Mouse (Mus musculus) liver, embryonic 11.5 days (tissue): ENCODE results near the gene Hoxb13. TPM values are rescaled to one million over a fixed set of nuclear protein-coding genes. Genes with fewer than 3 reads are reported as not detected.

Source experiments
- ATAC-seq: fragments of 200-750 bp; cut with Nextera tagmentation; replicated peaks from 2 replicates; pipeline ENCODE4 v1.8.0; 2017; ENCODE audit warnings: moderate number of reproducible peaks, mild to moderate bottlenecking, moderate TSS enrichment, moderate library complexity; ENCODE audit not compliant: low FRiP score
- DNase-seq: peaks from one replicate; pipeline ENCODE4 v3.0.0-alpha.2; 2017; ENCODE audit warnings: low spot score
- H3K27ac ChIP-seq: fragments of 300-500 bp; sonication (generic); 2 replicates; pipeline ENCODE4 v1.5.1; 2014; ENCODE audit warnings: mild to moderate bottlenecking, low read depth, low read length, control low read depth
- H3K27me3 ChIP-seq: fragments of 300-500 bp; sonication (generic); replicated peaks from 2 replicates; pipeline ENCODE4 v1.6.1; 2014; ENCODE audit warnings: low read length, mixed read lengths; ENCODE audit not compliant: control insufficient read depth, insufficient read depth
- H3K36me3 ChIP-seq: fragments of 300-500 bp; sonication (generic); 2 replicates; pipeline ENCODE4 v1.6.1; 2014; ENCODE audit warnings: mild to moderate bottlenecking, low read length, moderate library complexity, mixed read lengths; ENCODE audit not compliant: control insufficient read depth, insufficient read depth
- H3K4me1 ChIP-seq: fragments of 300-500 bp; sonication (generic); replicated peaks from 2 replicates; pipeline ENCODE4 v1.6.1; 2014; ENCODE audit warnings: low read length, mixed read lengths; ENCODE audit not compliant: control insufficient read depth, insufficient read depth
- H3K4me2 ChIP-seq: fragments of 300-500 bp; sonication (generic); 2 replicates; pipeline ENCODE4 v1.6.1; 2014; ENCODE audit warnings: mild to moderate bottlenecking, control low read depth, moderate library complexity
- H3K4me3 ChIP-seq: fragments of 300-500 bp; sonication (generic); 2 replicates; pipeline ENCODE4 v1.5.1; 2014; ENCODE audit warnings: low read depth, low read length, control low read depth
- H3K9ac ChIP-seq: fragments of 300-500 bp; sonication (generic); 2 replicates; pipeline ENCODE4 v1.6.1; 2014; ENCODE audit warnings: low read depth, low read length, control low read depth
- H3K9me3 ChIP-seq: fragments of 300-500 bp; sonication (generic); 2 replicates; pipeline ENCODE4 v1.6.1; 2016; ENCODE audit warnings: low read length, inconsistent platforms, mixed read lengths; ENCODE audit not compliant: control insufficient read depth
- WGBS: fragments of 180-500 bp; shearing (Covaris S2); extraction: QIAGEN DNeasy Blood & Tissue Kit; methylation state at CpG from one replicate; pipeline ENCODE4 v1.1.7; 2014; 5-methylcytosine and 5-hydroxymethylcytosine counted together
- polyA plus RNA-seq: library from polyadenylated mRNA; unstranded; fragments of >200 nt; fragmentation: Nextera tagmentation; extraction: Ambion mirVana; gene quantifications from 2 replicates; pipeline ENCODE4 v1.2.1, GENCODE M21; 2014

Gene Hoxb13
- polyA plus RNA-seq, 1 experiment from 2014 or later: not detected

DNA sequence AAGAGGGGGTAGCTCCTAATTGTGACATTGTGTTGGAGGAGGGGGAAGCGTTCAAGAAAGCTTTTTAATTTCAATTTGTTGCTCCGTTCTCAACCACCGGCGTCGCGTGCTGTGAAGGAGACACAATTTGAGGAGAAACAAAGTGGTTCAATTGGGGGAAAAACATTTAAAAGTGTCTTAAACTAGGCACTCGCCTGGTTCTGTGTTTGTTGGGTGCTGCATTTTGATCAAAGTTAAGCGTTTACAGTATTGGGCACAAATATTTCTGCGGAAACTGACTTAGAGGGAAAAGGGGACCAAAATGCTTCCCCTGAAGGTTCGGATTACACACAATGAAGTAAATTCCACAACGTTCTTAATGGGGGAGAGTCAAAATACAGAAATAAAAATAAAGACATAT, 10.2 kb downstream of the Hoxb13 start:
- DNase-seq: no peak

DNA sequence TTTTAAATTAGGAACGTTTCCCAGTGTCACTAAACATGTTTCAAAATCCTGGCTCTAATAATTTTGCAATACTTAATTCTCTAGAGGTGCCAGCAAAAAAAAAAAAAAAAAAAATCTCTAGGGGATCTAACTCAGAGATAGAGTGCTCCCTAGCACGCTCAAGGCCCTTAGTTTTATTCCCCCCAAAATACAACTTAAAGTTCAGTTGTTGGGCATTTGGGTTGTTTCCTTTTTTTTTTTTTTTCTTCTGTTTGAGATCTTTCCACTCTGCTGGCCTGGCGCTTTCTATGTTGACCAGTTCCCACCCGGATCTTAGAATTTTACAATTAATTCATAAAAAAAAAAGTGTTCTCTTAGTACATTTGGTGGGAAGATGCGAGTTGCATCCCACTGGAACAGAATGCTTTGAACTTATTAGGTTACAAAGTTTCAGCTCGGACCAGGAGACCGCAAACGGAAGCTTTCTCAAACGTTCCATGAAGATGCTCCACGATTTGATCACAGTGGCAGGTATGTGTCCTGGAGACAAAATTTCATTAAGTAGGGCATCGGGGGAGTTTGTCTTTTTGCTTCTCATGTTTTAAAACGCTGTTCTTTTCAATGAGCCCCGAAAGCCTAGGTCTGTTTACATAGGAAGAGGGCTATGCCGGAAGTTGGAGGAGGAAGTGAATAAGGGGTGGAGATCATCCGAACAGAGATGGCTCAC, 11.5 kb downstream of the Hoxb13 start:
- Histone ChIP-seq H3K9ac (no peak overlapping the region), H3K27me3 (peaks cover 91% of the 10 kb centered on the region), H3K36me3 (no peaks in the 10 kb centered on the region), H3K4me2 (no peak overlapping the region), H3K4me1 (0 out of 2 replicates have a peak, but pooled peaks cover 3% of the 10 kb centered on the region), H3K27ac (no peak overlapping the region), H3K9me3 (no peaks in the 10 kb centered on the region), H3K4me3 (no peak overlapping the region)
- ATAC-seq: no peak
- WGBS: 3% methylated on average over 15 of the region's 15 CpGs
- no peak for DNase-seq

More for the DNA sequence above, 10.2 kb downstream of the Hoxb13 start:
- Histone ChIP-seq H3K4me1 (0 out of 2 replicates have a peak, but pooled peaks cover 3% of the 10 kb centered on the region), H3K36me3 (no peaks in the 10 kb centered on the region), H3K4me2 (no peak overlapping the region), H3K9ac (no peak overlapping the region), H3K4me3 (no peak overlapping the region), H3K9me3 (no peaks in the 10 kb centered on the region), H3K27me3 (peaks cover 98% of the 10 kb centered on the region), H3K27ac (no peak overlapping the region)
- WGBS: 1% methylated on average over 11 of the region's 11 CpGs
- no peak for ATAC-seq

DNA sequence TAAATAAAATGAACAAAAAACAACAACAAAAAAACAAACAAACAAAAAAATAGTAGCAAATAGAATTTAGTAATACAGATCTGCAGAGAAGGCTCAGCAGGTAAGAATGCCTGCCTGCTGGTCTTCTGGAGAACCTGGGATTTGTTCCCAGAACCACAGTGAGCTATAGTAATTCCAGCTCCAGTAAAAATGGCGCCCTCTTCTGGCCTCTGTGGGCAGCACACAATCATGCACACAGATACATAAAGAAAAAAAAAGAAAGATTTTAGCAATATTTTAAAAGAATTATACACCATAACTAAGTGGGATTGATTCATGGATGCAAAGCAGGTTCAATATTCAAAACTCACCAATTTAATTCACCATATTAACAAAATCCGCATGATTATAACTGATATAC, 29.7 kb downstream of the Hoxb13 start:
- WGBS: 30% methylated on average over 2 of the region's 2 CpGs
- Histone ChIP-seq H3K4me1 (no peaks in the 10 kb centered on the region), H3K9ac (no peak overlapping the region), H3K36me3 (no peaks in the 10 kb centered on the region), H3K27ac (no peak overlapping the region), H3K9me3 (no peaks in the 10 kb centered on the region), H3K27me3 (no peaks in the 10 kb centered on the region; the same call in none of the 2 replicates), H3K4me3 (no peak overlapping the region), H3K4me2 (no peak overlapping the region)
- no peak for DNase-seq
- no peak for ATAC-seq

DNA sequence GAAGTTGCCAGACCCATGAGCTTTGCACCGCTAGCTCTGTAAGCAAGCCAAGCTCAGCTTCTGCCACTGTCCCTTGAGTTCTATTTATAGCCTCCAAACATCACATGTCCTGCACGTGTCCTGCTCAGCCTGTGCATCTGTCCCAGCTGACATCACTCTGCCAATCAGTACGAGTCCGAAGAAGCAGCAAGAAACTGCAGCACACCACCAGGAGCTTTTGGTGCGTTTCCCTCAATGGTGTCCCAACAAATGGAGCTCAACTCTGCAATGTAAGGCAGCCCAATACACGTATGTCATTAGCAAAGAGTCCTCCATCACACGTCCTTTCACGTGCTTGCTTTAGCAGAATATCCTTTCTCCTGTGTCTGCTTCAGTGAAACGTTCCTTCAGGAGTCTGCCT, 33.6 kb downstream of the Hoxb13 start:
- DNase-seq (no peak), ATAC-seq (no peak)
- Histone ChIP-seq H3K4me3 (no peak overlapping the region), H3K27me3 (peaks cover 6% of the 10 kb centered on the region), H3K36me3 (no peaks in the 10 kb centered on the region), H3K27ac (no peak overlapping the region), H3K4me2 (no peak overlapping the region), H3K4me1 (no peaks in the 10 kb centered on the region), H3K9me3 (no peaks in the 10 kb centered on the region), H3K9ac (no peak overlapping the region)
- WGBS: 65% methylated on average over 9 of the region's 9 CpGs

DNA sequence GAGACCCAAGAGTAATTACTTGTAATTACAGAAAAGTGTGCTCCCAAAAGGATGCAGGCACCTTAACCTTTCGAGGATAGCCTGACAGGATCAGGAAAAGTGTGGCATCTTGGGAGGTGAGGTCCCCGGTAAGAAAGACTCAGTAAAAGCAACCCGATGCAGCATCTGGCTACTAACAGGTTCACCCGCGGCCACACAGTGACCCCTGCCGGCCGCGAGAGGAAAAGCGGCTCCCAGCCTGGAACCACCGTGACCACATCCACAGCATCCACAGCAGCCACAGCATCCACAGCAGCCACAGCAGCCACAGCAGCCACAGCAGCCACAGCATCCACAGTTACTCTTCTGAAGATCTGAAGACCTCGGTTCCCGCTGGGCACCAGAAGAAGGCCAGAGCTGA, 40.8 kb downstream of the Hoxb13 start:
- Histone ChIP-seq H3K9me3 (no peaks in the 10 kb centered on the region), H3K4me2 (no peak overlapping the region), H3K9ac (no peak overlapping the region), H3K27ac (no peak overlapping the region), H3K36me3 (no peaks in the 10 kb centered on the region), H3K4me1 (no peaks in the 10 kb centered on the region), H3K4me3 (no peak overlapping the region), H3K27me3 (peaks cover 34% of the 10 kb centered on the region)
- 2% methylated on average over 12 of the region's 12 CpGs for WGBS
- ATAC-seq (no peak), DNase-seq (peak; percentile 58)

DNA sequence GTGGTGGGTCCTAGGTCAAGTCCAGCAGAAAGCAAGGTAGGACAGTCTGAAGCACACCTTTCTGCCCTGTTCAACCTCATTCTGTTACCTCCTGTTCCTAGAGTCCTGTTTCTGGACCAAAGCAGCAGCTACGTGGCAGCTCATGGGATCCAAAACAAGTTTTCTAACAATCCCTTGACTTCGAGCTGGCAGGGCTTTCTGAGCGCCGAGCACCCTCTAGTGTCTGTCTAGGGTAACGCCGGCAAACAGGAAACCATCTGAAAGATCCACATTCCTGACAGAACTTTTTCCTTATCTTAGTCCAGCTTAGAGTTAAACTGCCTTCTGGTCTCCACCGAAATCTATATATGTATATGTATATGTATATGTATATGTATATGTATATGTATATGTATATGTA, 46.1 kb downstream of the Hoxb13 start:
- ATAC-seq (no peak), DNase-seq (no peak)
- no peaks in the 10 kb centered on the region for H3K4me1 ChIP-seq
- 2% methylated on average over 7 of the region's 7 CpGs for WGBS
- H3K4me3 ChIP-seq: no peak overlapping the region
- no peak overlapping the region for H3K27ac ChIP-seq
- no peak overlapping the region for H3K4me2 ChIP-seq
- no peaks in the 10 kb centered on the region for H3K36me3 ChIP-seq
- peaks cover 32% of the 10 kb centered on the region for H3K27me3 ChIP-seq
- H3K9ac ChIP-seq: no peak overlapping the region
- no peaks in the 10 kb centered on the region for H3K9me3 ChIP-seq

Other genes starting within 250 kb of the Hoxb13 start
- gene Igf2bp1, start 188.4 kb upstream of the Hoxb13 start, polyA plus RNA-seq: 54.1 and 56.0 TPM in 2 replicates
- not detected in 2 replicates for gene Gip, start 169.8 kb upstream of the Hoxb13 start, polyA plus RNA-seq
- 48.8 and 50.0 TPM in 2 replicates for gene Snf8, start 159.4 kb upstream of the Hoxb13 start, polyA plus RNA-seq
- 26.7 and 27.1 TPM in 2 replicates for gene Ube2z, start 128.9 kb upstream of the Hoxb13 start, polyA plus RNA-seq
- gene Atp5g1, start 118.6 kb upstream of the Hoxb13 start, polyA plus RNA-seq: 943 and 994 TPM in 2 replicates
- not detected in 2 replicates for gene Calcoco2, start 82.4 kb upstream of the Hoxb13 start, polyA plus RNA-seq
- not detected in 2 replicates for gene Ttll6, start 60.5 kb upstream of the Hoxb13 start, polyA plus RNA-seq
- 0.26 and 0.49 TPM in 2 replicates for gene Hoxb9, start 77.1 kb downstream of the Hoxb13 start, polyA plus RNA-seq
- gene Hoxb8, start 87.6 kb downstream of the Hoxb13 start, polyA plus RNA-seq: 0.43 and 0.62 TPM in 2 replicates
- gene Hoxb7, start 92.3 kb downstream of the Hoxb13 start, polyA plus RNA-seq: 1.6 and 2.0 TPM in 2 replicates
- 1.9 and 2.4 TPM in 2 replicates for gene Hoxb6, start 98.2 kb downstream of the Hoxb13 start, polyA plus RNA-seq
- gene Hoxb5, start 109.0 kb downstream of the Hoxb13 start, polyA plus RNA-seq: 3.7 and 4.5 TPM in 2 replicates
- 0.71 and 1.1 TPM in 2 replicates for gene Hoxb4, start 124.0 kb downstream of the Hoxb13 start, polyA plus RNA-seq
- gene Hoxb3, start 129.0 kb downstream of the Hoxb13 start, polyA plus RNA-seq: 0.97 and 1.3 TPM in 2 replicates
- gene Hoxb2, start 156.2 kb downstream of the Hoxb13 start, polyA plus RNA-seq: 11.2 and 11.3 TPM in 2 replicates
- 0.73 and 0.85 TPM in 2 replicates for gene Hoxb1, start 171.4 kb downstream of the Hoxb13 start, polyA plus RNA-seq